Mouse (Mus musculus): ENCODE data around the gene Atp8a2. TPM values are rescaled to one million over a fixed set of nuclear protein-coding genes. Genes with fewer than 3 reads are reported as not detected.

The Atp8a2 gene
- total RNA-seq, 4 experiments from 2014 or later = 42.6 to 51.0 (median 49.1) TPM

- no peak for DNase-seq (ENCODE audit: low spot score in 2 of 2)
Measured at GRCm38 (mm10) chr14:60152373-60152772, 44.6 kb downstream of the Atp8a2 start.

- DNase-seq (ENCODE audit: low spot score in 2 of 2) = no peak
Measured at GRCm38 (mm10) chr14:60148893-60149292, 48.1 kb downstream of the Atp8a2 start.

GRCm38 (mm10) chr14:60143234-60143633, 53.7 kb downstream of the Atp8a2 start:
- DNase-seq (ENCODE audit: low spot score in 2 of 2) = no peak

- no peak for DNase-seq (ENCODE audit: low spot score in 2 of 2)
Measured at GRCm38 (mm10) chr14:60138339-60138738, 58.6 kb downstream of the Atp8a2 start.

- DNase-seq (ENCODE audit: low spot score in 2 of 2) = no peak
Measured at GRCm38 (mm10) chr14:60137812-60138211, 59.2 kb downstream of the Atp8a2 start.

GRCm38 (mm10) chr14:60135801-60136200, 61.2 kb downstream of the Atp8a2 start:
- no peak for DNase-seq (ENCODE audit: low spot score in 2 of 2)

- no peak for DNase-seq (ENCODE audit: low spot score in 2 of 2)
Measured at GRCm38 (mm10) chr14:60134720-60135119, 62.3 kb downstream of the Atp8a2 start.

GRCm38 (mm10) chr14:60131196-60131876, 65.6 kb downstream of the Atp8a2 start:
- no peak for DNase-seq (ENCODE audit: low spot score in 2 of 2)

GRCm38 (mm10) chr14:60129564-60129963, 67.4 kb downstream of the Atp8a2 start:
- DNase-seq (ENCODE audit: low spot score in 2 of 2) = no peak

- DNase-seq (ENCODE audit: low spot score in 2 of 2) = no peak
Measured at GRCm38 (mm10) chr14:60125202-60125601, 71.8 kb downstream of the Atp8a2 start.

GRCm38 (mm10) chr14:60121572-60121971, 75.4 kb downstream of the Atp8a2 start:
- no peak for DNase-seq (ENCODE audit: low spot score in 2 of 2)

GRCm38 (mm10) chr14:60117792-60118585, 79.0 kb downstream of the Atp8a2 start:
- no peak for DNase-seq (ENCODE audit: low spot score in 2 of 2)

- peak in 1 of 2 experiments; percentile 10 for DNase-seq (ENCODE audit: low spot score in 2 of 2)
Measured at GRCm38 (mm10) chr14:60086808-60087725, 109.9 kb downstream of the Atp8a2 start.

- no peak for DNase-seq (ENCODE audit: low spot score in 2 of 2)
Measured at GRCm38 (mm10) chr14:60086254-60086807, 110.6 kb downstream of the Atp8a2 start.

GRCm38 (mm10) chr14:60082771-60083170, 114.2 kb downstream of the Atp8a2 start:
- DNase-seq (ENCODE audit: low spot score in 2 of 2) = no peak

- DNase-seq (ENCODE audit: low spot score in 2 of 2) = no peak
Measured at GRCm38 (mm10) chr14:60072496-60072895, 124.5 kb downstream of the Atp8a2 start.

GRCm38 (mm10) chr14:60065186-60065585, 131.8 kb downstream of the Atp8a2 start:
- no peak for DNase-seq (ENCODE audit: low spot score in 2 of 2)

GRCm38 (mm10) chr14:60061023-60061422, 136.0 kb downstream of the Atp8a2 start:
- no peak for DNase-seq (ENCODE audit: low spot score in 2 of 2)

GRCm38 (mm10) chr14:60058867-60059266, 138.1 kb downstream of the Atp8a2 start:
- DNase-seq (ENCODE audit: low spot score in 2 of 2) = no peak

GRCm38 (mm10) chr14:60055231-60055630, 141.7 kb downstream of the Atp8a2 start:
- no peak for DNase-seq (ENCODE audit: low spot score in 2 of 2)

GRCm38 (mm10) chr14:60030666-60031065, 166.3 kb downstream of the Atp8a2 start:
- DNase-seq (ENCODE audit: low spot score in 2 of 2) = no peak
